28 mouse cellular contexts compared by ENCODE assay signal in genomic region chr14:87419740-87420139, GRCm38 (mm10). TPM values are rescaled to one million over a fixed set of nuclear protein-coding genes. Genes with fewer than 3 reads are reported as not detected.
DNase-seq lines count a peak whose midpoint lies in the region; ATAC-seq lines count a peak whose summit lies in the region.
"Had no signal": no experiment of that assay in that cellular context is flagged by ENCODE, and none has a peak within 500 bp of the region (broad histone marks: within the 10 kb centered on the region; RNA-seq: fewer than 3 reads in every experiment).

No protein-coding gene starts in this region.

- no peak for ATAC-seq in liver, embryonic 11.5 days (replicated peaks; ENCODE audit: low FRiP score)
- ATAC-seq in liver, embryonic 13.5 days (ENCODE audit: low read depth) = no peak
- ATAC-seq in megakaryocyte-erythroid progenitor cell, adult 5-6 weeks (replicated peaks; ENCODE audit: low FRiP score, low TSS enrichment, poor library complexity, severe bottlenecking) = peak; percentile 35
- no peak for ATAC-seq in forebrain, embryonic 11.5 days (replicated peaks; ENCODE audit: low FRiP score)
- ATAC-seq: activated CD4-positive, CD25-positive, alpha-beta regulatory T cell, adult 4 months; forebrain, embryonic 13.5 days; hindbrain, embryonic 16.5 days; intestine, embryonic 15.5 days had no signal

- H3K4me3 ChIP-seq in liver, embryonic 11.5 days (ENCODE audit: low read depth, low read length) = no peak overlapping the region
- H3K4me3 ChIP-seq in liver, embryonic 13.5 days (replicated peaks) = no peak overlapping the region
- no peak overlapping the region for H3K4me3 ChIP-seq in forebrain, embryonic 11.5 days (ENCODE audit: low read depth, low read length)
- H3K4me3 ChIP-seq: embryonic facial prominence, embryonic 15.5 days; forebrain, embryonic 13.5 days; hindbrain, embryonic 10.5 days; intestine, embryonic 15.5 days; layer of hippocampus, adult 2 months; midbrain, embryonic 12.5 days had no signal

- no peak overlapping the region for H3K9ac ChIP-seq in liver, embryonic 11.5 days (ENCODE audit: low read depth, low read length)
- peak overlapping the region; percentile 40; the same call in 1 of the 2 replicates for H3K9ac ChIP-seq in liver, embryonic 13.5 days
- no peak overlapping the region for H3K9ac ChIP-seq in forebrain, embryonic 11.5 days (ENCODE audit: low read length)
- H3K9ac ChIP-seq: embryonic facial prominence, embryonic 15.5 days; forebrain, embryonic 13.5 days; intestine, embryonic 15.5 days; midbrain, embryonic 12.5 days had no signal

- peak; percentile 29 for DNase-seq in liver
- DNase-seq in liver, embryonic 11.5 days (ENCODE audit: low spot score) = no peak
- peak; percentile 12 for DNase-seq in brain, adult 2 months (ENCODE audit: low read depth, low spot score)
- DNase-seq in liver, embryonic 13.5 days = no peak
- no peak for DNase-seq in forebrain, embryonic 11.5 days (ENCODE audit: low spot score)
- DNase-seq in embryo, embryonic 10 days (ENCODE audit: low spot score) = no peak
- no peak for DNase-seq in cerebellum, postnatal 4 days (ENCODE audit: low spot score in 2 of 2)
- DNase-seq: adrenal gland, postnatal 14 days; cerebellum, adult 8-10 months; cerebellum, postnatal 36 days; gastrocnemius, postnatal 10 days; heart, adult 11 months; kidney, adult 9 months; kidney, postnatal 14 days; lung, adult 18-20 months; lung, postnatal 36 days had no signal

- no peaks in the 10 kb centered on the region for H3K9me3 ChIP-seq in liver, embryonic 11.5 days (ENCODE audit: control insufficient read depth, low read length)
- H3K9me3 ChIP-seq in liver, embryonic 13.5 days (replicated peaks) = no peaks in the 10 kb centered on the region
- H3K9me3 ChIP-seq in forebrain, embryonic 11.5 days (ENCODE audit: control insufficient read depth, low read length) = no peaks in the 10 kb centered on the region
- H3K9me3 ChIP-seq: embryonic facial prominence, embryonic 15.5 days; forebrain, embryonic 13.5 days; G1E; hindbrain, embryonic 10.5 days; intestine, embryonic 15.5 days; midbrain, embryonic 12.5 days had no signal

- no peaks in the 10 kb centered on the region for H3K36me3 ChIP-seq in liver, embryonic 11.5 days (ENCODE audit: control insufficient read depth, insufficient read depth, low read length)
- no peaks in the 10 kb centered on the region for H3K36me3 ChIP-seq in liver, embryonic 13.5 days
- H3K36me3 ChIP-seq in forebrain, embryonic 11.5 days (ENCODE audit: control insufficient read depth, insufficient read depth, low read length) = no peaks in the 10 kb centered on the region
- H3K36me3 ChIP-seq: embryonic facial prominence, embryonic 15.5 days; hindbrain, embryonic 10.5 days; intestine, embryonic 15.5 days; midbrain, embryonic 12.5 days had no signal

- no peak overlapping the region for H3K27ac ChIP-seq in liver, embryonic 11.5 days (ENCODE audit: low read depth, low read length)
- peak overlapping the region; percentile 50; the same call in 1 of the 2 replicates for H3K27ac ChIP-seq in liver, embryonic 13.5 days
- H3K27ac ChIP-seq in forebrain, embryonic 11.5 days (ENCODE audit: low read depth, low read length) = no peak overlapping the region
- H3K27ac ChIP-seq: embryonic facial prominence, embryonic 15.5 days; forebrain, embryonic 13.5 days; hindbrain, embryonic 10.5 days; intestine, embryonic 15.5 days; layer of hippocampus, adult 2 months; midbrain, embryonic 12.5 days had no signal

- H3K27me3 ChIP-seq in liver, embryonic 11.5 days (replicated peaks; ENCODE audit: control insufficient read depth, insufficient read depth, low read length) = no peaks in the 10 kb centered on the region
- no peaks in the 10 kb centered on the region for H3K27me3 ChIP-seq in liver, embryonic 13.5 days
- no peaks in the 10 kb centered on the region for H3K27me3 ChIP-seq in forebrain, embryonic 11.5 days (ENCODE audit: control insufficient read depth, insufficient read depth, low read length)
- H3K27me3 ChIP-seq: CH12.LX; embryonic facial prominence, embryonic 15.5 days; forebrain, embryonic 13.5 days; intestine, embryonic 15.5 days; midbrain, embryonic 12.5 days had no signal

- WGBS in liver, embryonic 11.5 days = 72% methylated on average over 2 of the region's 2 CpGs
- 51% methylated on average over 2 of the region's 2 CpGs for WGBS in liver, embryonic 13.5 days (ENCODE audit: insufficient replicate concordance)
- WGBS in forebrain, embryonic 11.5 days = 87% methylated on average over 2 of the region's 2 CpGs

- no peak overlapping the region for H3K4me2 ChIP-seq in liver, embryonic 11.5 days
- peak overlapping the region; percentile 41 for H3K4me2 ChIP-seq in liver, embryonic 13.5 days
- H3K4me2 ChIP-seq in forebrain, embryonic 11.5 days (ENCODE audit: low read depth, low read length, severe bottlenecking) = no peak overlapping the region
- H3K4me2 ChIP-seq: embryonic facial prominence, embryonic 15.5 days; forebrain, embryonic 13.5 days; heart, embryonic 11.5 days; intestine, embryonic 15.5 days; midbrain, embryonic 12.5 days had no signal

- peaks cover 5% of the 10 kb centered on the region for H3K4me1 ChIP-seq in liver, embryonic 11.5 days (replicated peaks; ENCODE audit: control insufficient read depth, insufficient read depth, low read length)
- H3K4me1 ChIP-seq in liver, embryonic 13.5 days (replicated peaks) = peaks cover 44% of the 10 kb centered on the region
- 0 out of 2 replicates have a peak, but pooled peaks cover 3% of the 10 kb centered on the region for H3K4me1 ChIP-seq in forebrain, embryonic 11.5 days (replicated peaks; ENCODE audit: control insufficient read depth, insufficient read depth, low read length)
- H3K4me1 ChIP-seq: intestine, embryonic 15.5 days had no signal

RNA-seq across cellular contexts. Expression of gene Tdrd3, which starts 3.3 kb away (rescaled TPM):
- 20.0 and 20.5 TPM in 2 replicates for polyA plus RNA-seq in liver, embryonic 11.5 days (2014; fragmentation: Nextera tagmentation; extraction: Ambion mirVana)
- 7.8 and 10.8 TPM in 2 replicates for polyA plus RNA-seq in liver, embryonic 13.5 days (2015; fragmentation: Nextera tagmentation; extraction: Ambion mirVana)
- total RNA-seq in megakaryocyte-erythroid progenitor cell, adult 5-6 weeks (2014; fragmentation: Nextera tagmentation) = 31.7 and 37.3 TPM in 2 replicates
- 33.5 and 56.9 TPM in 2 replicates for total RNA-seq in megakaryocyte-erythroid progenitor cell, adult 5-6 weeks (2017)
- 39.7 and 41.2 TPM in 2 replicates for polyA plus RNA-seq in forebrain, embryonic 11.5 days (2014; fragmentation: Nextera tagmentation; extraction: Ambion mirVana)

Comparison
In these comparisons a context has a peak if more than half of its experiments do, and no peak if none do; other contexts are left out.
1. DNase-seq: peak in liver (single experiment) and brain, adult 2 months (single experiment); none in liver, embryonic 11.5 days (single experiment), liver, embryonic 13.5 days (single experiment), forebrain, embryonic 11.5 days (single experiment), embryo, embryonic 10 days (single experiment) and cerebellum, postnatal 4 days (0 of 2).